Mouse (Mus musculus) ZHBTc4 (cell line): ENCODE measurements at regions not wholly inside any gene's neighbourhood (a gene's known extent, or its start where the extent isn't known, plus 50 kb on each side); places are given as distances from the start of the nearest gene placed in this dataset.
A peak's percentile ranks its signal among the peaks of the same experiment; 100 is the strongest.

Source experiments
- DNase-seq: peaks from one replicate; pipeline ENCODE4 v3.0.0-alpha.2; 2011; ENCODE audit warnings: low read depth, low spot score

GRCm38 (mm10) chr16:8914183-8914582 is 84.3 kb downstream of the 1810013L24Rik start:
- peak; percentile 57 for DNase-seq

- peak; percentile 16 for DNase-seq
Measured at GRCm38 (mm10) chr16:8916091-8916490, 86.2 kb downstream of the 1810013L24Rik start.

- no peak for DNase-seq
Measured at GRCm38 (mm10) chr16:8918741-8919535, 89.0 kb downstream of the 1810013L24Rik start.

DNA sequence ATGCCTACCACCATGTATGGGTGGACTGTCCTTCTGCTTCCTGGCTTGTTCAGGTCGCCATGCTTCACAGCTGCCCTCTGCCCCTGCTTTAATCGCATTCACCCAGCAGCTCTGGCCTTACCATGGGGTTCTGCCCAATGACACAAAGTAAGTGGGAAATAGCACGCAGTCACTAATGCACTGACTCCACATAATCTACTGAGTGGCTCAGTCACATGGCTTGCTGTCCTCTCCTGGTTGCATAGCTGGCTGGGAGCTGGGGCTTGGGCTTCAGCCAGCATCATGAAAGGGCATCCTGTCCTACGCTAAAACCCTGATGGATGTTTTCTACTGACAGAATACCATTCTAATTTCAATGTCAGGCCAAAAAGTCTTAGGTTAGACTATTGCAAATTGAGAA is 94.8 kb downstream of the 1810013L24Rik start:
- no peak for DNase-seq

DNA sequence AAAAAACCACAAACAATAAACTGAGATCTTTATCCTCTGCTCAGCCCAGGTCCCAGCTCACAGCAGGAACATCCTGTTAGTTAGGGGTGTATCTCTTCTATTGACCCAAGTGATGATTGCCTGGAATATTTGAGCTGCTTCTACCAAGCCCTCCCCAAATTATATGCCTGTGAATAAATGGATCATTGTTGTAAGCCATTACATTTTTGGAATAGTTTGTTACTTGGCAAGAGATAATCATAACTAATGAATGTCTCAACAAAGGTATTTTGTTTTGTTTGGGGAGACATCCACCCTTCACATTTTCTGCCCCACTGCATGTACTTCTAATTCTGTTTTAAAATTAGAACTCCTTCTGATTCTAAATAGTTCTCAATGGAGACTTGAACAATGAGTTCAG is 102.1 kb downstream of the 1810013L24Rik start:
- no peak for DNase-seq

- DNase-seq = no peak
Measured at GRCm38 (mm10) chr16:8933121-8933520, 103.2 kb downstream of the 1810013L24Rik start.

- DNase-seq = peak; percentile 88
Measured at GRCm38 (mm10) chr16:8936446-8936845, 106.5 kb downstream of the 1810013L24Rik start.

- DNase-seq = peak; percentile 61
Measured at GRCm38 (mm10) chr16:8938516-8938915, 108.6 kb downstream of the 1810013L24Rik start.

- peak; percentile 43 for DNase-seq
Measured at GRCm38 (mm10) chr16:8939136-8939535, 109.2 kb downstream of the 1810013L24Rik start.

DNA sequence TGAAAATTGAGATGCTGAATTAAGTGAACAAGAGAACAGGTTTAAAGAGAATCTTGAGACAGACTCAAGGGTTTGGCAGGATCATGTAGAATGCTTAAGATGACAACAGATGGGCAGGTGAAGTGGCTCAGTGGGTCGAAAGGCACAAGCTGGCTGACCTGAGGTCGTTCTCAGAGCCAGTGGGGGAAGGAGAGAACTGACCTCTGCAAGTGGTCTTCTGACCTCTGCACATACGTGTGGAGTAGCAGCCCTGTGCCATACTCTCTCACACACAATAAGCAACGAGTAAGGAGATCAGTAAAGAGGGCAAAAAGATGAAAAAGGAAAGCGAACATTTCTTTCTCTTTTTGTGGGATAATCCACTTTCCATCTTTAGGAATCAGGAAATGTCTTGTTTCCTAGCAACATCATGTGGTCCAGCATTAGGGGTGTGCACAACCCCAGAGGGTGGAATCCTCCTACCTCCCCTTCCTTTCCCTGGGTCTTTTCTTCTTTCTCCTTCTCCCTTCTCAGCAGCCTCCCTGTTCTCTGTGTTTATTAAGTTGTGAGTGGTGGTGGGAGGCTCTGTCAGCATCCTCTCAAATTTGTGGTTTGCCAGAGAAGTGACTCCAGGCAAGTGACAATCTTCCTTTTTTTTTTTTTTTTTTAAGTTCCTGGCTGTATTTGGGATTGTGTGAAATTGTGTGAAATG is 114.7 kb downstream of the 1810013L24Rik start:
- no peak for DNase-seq

DNA sequence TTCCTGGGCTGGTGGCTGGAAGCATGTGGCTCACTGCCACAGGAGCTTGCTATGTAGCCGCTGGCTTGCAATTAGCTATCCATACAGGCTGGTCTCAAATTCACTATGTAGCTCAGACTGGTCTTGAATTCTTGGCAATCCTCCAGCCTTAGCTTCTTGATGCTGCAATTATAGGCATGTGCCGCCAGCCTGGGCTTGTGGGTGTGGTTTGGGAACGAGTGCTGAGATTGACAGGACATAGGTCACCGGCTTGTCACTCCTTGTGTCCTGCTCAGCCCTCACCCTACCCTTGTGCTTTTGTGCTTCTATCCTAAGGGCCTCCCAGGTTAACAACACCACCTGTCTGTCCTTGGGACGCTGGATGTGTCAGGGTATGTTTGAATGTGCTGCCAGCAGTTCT is 117.9 kb downstream of the 1810013L24Rik start:
- DNase-seq = peak; percentile 60

DNA sequence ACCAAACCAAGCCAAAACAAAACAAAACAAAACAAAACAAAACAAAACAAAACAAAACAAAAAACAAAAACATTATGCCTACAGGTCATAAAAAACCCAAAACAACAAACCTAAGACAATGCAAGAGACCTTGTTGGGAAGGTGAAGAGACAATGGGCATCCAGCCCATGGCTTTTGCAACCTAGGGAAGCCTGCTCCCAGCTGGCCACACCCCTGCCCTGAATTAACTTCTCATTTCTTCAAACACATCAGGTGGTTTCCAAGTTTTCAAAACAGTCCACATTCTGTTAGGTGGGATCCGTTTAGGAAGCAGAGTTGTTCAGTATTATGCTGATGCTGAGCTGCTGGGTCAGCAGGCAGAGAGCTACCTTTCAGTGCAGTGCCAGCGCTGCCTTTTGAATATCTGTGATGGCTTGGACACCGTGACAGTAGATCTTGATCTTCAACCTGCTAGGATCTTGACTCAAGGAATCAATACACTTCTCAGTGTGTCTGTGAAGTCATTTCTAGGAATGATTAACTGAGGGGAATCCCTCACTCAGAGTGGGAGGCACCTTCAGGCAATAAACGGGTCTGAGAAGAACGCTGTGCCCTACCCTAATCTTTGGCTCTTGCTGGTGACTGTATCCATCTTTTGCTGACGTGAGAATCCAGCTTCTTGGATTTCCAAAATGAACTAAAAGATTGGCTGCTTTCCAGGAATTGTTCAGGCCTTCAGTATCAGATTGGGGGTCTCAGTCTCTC is 121.4 kb downstream of the 1810013L24Rik start:
- peak; percentile 71 for DNase-seq

GRCm38 (mm10) chr16:8961739-8962138 is 131.8 kb downstream of the 1810013L24Rik start:
- DNase-seq = no peak

GRCm38 (mm10) chr16:8993521-8994250 is 163.8 kb downstream of the 1810013L24Rik start:
- no peak for DNase-seq

- DNase-seq = no peak
Measured at GRCm38 (mm10) chr16:8994521-8994920, 164.6 kb downstream of the 1810013L24Rik start.

DNA sequence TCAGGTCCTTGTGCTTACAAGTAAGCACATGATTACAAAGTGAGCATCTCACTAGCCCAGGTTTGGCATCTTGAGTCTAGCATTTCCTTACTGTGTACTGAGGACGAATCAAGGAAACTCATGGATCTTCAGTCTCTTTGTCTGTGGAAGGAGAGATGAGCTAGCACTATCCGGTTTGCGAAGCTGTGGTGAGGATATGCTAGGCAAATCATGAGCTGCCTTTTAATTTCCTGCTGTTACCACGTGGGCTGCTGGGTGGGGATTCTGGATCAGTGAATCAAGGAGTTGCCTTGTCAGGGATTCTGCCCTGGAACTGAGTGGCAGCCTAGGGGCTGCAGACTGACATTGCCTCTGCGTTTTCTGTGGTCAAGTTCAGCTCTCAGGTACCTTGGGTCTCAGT is 167.3 kb downstream of the 1810013L24Rik start:
- no peak for DNase-seq

DNA sequence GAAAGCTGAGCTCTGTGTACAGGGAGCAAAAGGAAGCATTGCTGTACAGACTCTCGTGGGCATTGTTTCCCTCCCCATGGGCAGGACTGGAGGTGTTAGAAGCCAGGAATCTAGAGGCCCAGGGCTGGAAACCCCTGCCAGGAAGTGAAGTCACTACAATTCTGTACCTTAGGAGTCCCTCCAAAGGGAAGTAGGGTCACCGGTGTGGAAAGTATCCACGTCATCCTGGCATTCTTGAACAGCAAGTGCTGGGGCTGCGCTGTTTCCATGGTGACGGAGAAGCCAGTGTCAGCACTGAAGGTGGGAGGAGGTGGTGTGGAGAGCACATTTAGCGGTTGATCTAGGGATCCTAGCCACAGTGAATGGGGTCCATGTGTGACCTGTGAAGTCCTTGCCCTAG is 174.1 kb downstream of the 1810013L24Rik start:
- DNase-seq = peak; percentile 51

GRCm38 (mm10) chr16:9005933-9006332 is 176.0 kb downstream of the 1810013L24Rik start:
- DNase-seq = peak; percentile 72

DNA sequence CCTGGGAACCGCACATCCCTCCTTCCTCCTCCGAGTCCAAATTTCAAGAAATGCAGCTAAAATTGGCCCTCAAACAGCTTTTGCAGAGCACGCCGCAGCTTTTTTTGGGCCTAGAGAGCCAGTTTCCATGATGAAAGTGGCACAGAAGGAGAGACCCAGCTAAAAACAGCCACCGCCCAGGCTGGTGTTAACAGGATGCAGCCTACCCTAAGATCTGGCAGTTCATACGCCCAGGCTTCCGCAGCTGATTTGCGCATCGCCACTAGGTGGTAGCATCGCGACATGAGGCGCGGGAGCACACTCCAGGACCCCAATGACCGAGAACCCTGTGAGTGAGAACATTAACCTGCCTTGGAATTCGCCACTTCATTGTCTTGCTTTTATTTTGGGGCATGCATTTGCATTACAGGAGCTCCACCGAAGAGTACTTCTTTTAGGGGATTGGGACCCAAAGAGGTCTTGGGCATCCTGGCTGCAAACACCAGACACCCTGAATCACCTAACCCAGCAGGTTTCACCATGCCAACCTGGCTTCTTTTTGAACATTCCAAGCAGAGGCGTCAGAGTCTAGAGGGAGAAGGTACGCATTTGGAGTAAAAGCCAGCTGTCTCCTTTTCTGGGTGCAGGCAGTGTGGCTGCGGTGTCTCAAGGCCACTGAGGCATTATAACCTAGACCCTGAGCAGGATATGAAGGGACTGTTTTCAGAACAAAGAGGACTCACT is 179.6 kb downstream of the 1810013L24Rik start:
- DNase-seq = peak; percentile 96

DNA sequence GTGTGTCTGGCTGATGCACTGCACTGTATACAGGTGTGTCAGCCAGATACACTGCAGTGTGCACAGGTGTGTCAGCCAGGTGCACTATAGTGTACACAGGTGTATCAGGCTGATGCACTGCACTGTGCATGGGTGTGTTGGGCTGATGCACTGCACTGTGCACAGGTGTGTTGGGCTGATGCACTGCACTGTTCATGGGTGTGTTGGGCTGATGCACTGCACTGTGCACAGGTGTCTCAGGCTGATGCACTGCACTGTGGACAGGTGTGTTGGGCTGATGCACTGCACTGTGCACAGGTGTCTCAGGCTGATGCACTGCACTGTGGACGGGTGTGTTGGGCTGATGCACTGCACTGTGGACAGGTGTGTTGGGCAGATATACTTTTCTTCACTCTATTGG is 181.2 kb downstream of the 1810013L24Rik start:
- DNase-seq = no peak

DNA sequence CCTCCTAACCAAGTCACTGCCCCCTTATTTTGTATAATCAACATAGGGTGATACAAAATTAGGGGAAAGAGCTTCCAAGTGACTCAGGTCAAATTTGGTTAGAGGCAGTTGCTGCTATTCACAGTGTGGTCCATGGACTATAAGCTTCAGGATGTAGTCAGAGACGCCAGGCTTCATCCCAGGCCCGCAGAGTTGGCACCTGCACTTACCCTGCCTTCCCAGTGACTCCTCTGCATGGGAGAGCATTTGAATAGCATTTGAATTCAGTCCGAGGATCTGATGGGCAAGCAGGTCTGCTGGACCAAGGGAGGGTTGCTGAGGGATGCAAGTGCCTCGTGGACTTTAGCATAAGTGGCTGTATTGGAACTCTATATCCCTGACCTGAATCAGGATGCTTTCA is 181.8 kb downstream of the 1810013L24Rik start:
- no peak for DNase-seq
